Mouse (Mus musculus) brain, embryonic 14.5 days (tissue): ENCODE data around the gene Acsm4. TPM values are rescaled to one million over a fixed set of nuclear protein-coding genes. Genes with fewer than 3 reads are reported as not detected.

Experiments used
- DNase-seq: peaks from one replicate; pipeline ENCODE4 v3.0.0-alpha.2; 2011; ENCODE audit warnings: low read depth
- CTCF ChIP-seq: fragments of 200-500 bp; IDR thresholded peaks from 2 replicates; pipeline ENCODE4 v1.5.1; 2012; ENCODE audit warnings: inconsistent platforms, mild to moderate bottlenecking, moderate library complexity, borderline replicate concordance; ENCODE audit not compliant: insufficient read depth, insufficient read length; ENCODE audit errors: extremely low read depth
- POLR2A ChIP-seq: fragments of 200-500 bp; IDR thresholded peaks from 2 replicates; pipeline ENCODE4 v1.6.1; 2012; ENCODE audit warnings: mild to moderate bottlenecking, inconsistent platforms, borderline replicate concordance; ENCODE audit not compliant: poor library complexity, insufficient read depth, insufficient read length, severe bottlenecking; ENCODE audit errors: extremely low read depth
- polyA plus RNA-seq: library from polyadenylated mRNA; depleted of rRNA; stranded (reverse); fragments of >200 nt; gene quantifications from 2 replicates; pipeline ENCODE4 v1.2.3, GENCODE M21; 2012; rRNA removed

Acsm4 gene
- polyA plus RNA-seq, 1 experiment = not detected

DNA sequence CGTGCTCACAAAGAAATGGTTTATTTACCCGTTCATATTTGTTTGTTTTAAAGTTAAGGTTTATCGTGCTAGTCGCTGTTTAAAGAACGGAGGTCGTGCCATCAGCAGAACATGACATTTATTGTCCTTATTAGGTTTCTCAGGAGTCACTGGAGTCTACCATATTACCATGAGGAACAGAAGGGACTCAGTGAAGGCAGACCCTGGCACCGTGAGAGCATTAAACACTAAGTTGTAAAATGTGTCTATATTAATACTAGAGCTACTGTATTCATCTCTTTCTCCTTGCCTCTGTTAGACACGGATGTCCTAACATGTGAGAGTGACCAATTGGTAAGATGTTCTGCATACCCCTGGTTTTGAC lies 31.1 kb downstream of the Acsm4 start:
- TF ChIP-seq POLR2A (no peak), CTCF (no peak)
- DNase-seq = no peak

DNA sequence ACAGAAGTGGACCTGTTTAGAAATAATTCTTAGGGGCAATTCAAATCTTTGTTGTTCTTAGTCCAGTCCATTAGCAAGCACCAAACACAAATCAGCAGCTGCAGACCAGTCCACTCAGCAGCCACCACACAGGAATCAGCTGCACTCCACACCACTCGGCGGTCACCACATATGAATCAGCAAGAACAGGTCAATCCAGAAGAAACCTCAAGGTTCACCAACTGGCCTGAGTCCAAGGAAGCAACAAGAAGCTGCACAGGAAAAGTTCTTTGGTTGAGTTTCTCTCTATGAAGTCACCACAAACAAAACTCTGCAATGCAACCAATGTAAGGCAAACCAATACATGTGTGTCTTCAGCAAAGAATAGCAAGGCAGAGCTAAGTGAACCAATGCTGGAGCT lies 37.8 kb downstream of the Acsm4 start:
- no peak for TF ChIP-seq POLR2A
- TF ChIP-seq CTCF = no peak

DNA sequence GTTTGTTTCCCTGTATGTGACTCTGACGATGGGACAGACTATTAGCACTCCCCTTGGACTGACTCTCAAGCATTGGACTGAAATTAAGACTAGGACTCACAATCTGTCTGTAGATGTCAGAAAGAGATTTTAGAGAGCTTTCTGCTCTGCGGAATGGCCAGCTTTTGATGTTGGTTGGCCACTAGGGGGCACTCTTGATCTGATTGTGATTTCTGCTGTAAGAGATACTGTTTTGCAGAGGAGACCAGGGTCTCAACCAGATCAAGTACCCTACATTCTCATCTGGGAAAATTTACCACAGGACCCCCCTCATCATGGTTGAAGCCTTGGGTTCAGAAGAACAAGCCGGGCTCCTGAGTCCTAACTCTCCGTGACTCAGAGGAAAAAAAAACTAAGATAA lies 41.4 kb downstream of the Acsm4 start:
- peak; percentile 35 for DNase-seq
- TF ChIP-seq CTCF = peak; percentile 7; the same call in 1 of the 2 replicates

More for the DNA sequence above, 37.8 kb downstream of the Acsm4 start:
- no peak for DNase-seq

- DNase-seq = no peak
- TF ChIP-seq CTCF (no peak), POLR2A (no peak)
Observed at GRCm38 (mm10) chr7:119738877-119739276, 49.1 kb downstream of the Acsm4 start.

- DNase-seq = peak; percentile 17
Observed at GRCm38 (mm10) chr7:119739798-119740468, 50.1 kb downstream of the Acsm4 start.

- TF ChIP-seq POLR2A (no peak), CTCF (peak; percentile 36; the same call in 1 of the 2 replicates)
- DNase-seq = peak; percentile 22
Observed at GRCm38 (mm10) chr7:119744321-119744720, 54.5 kb downstream of the Acsm4 start.

- DNase-seq = no peak
- no peak for TF ChIP-seq CTCF
- TF ChIP-seq POLR2A = no peak
Observed at GRCm38 (mm10) chr7:119745869-119746268, 56.0 kb downstream of the Acsm4 start.

- DNase-seq = no peak
- TF ChIP-seq CTCF = no peak
Observed at GRCm38 (mm10) chr7:119748761-119749160, 58.9 kb downstream of the Acsm4 start.

DNA sequence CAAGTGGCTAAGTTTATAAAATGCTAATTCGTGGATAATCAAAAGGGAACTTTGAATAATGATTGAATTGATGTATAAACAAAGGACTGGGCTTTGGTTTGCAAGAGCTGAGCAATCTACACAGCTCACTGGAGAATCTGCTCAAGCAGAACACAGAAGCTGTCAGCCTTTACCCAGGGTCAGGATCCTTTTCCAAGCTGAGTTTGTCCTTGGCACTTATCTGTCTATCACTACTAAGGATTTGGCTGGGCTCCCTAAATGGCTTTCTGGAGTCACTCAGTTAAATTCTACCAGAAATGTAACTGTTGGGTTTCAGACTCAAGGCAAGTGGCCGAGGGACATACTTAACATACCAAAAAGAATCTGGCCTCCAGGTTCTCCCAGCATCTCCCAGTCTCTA lies 60.1 kb downstream of the Acsm4 start:
- DNase-seq = no peak
- TF ChIP-seq CTCF (no peak), POLR2A (no peak)

DNA sequence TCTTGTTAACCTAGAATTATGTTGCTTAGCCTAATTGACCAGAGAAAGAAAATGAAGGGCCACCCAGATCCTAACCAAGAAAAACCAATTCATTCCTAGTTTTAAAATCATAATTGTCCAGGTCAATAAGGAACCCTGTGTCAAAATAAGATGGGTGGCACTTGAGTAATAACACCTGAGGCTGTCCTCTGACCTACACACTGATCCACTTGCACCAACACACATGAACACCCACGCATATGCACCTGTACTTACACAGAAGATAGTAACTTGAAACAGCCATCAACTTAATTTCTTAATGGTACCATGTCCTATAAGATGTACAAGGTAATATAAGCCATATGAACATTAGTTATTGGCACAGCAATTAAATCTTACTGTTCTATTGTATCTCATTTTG lies 63.9 kb downstream of the Acsm4 start:
- no peak for DNase-seq
- TF ChIP-seq POLR2A = no peak
- no peak for TF ChIP-seq CTCF

DNA sequence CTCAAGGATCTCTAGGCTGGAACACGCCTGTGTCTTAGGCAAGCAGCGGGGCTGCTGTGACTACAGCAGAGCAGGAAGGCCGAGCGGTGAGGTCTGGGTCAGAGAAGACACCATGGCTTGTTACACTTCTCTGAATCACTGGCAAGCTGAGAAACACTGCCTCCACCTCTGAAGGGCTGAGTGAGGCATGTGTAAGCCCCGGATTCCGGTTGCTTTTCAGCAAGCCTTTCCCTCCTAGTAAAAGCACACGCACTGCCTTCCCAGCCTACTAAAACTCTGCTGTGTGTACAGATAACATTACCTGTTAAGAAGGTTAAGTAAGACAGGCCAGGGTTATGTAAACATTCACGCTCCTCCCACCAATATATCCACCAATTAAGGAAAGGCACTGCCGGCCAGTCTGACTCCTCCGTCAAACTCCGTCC lies 70.7 kb downstream of the Acsm4 start, which contains the start of gene Acsm3:
TSS of gene Acsm3 (plus strand) at position 397 of the 425 bp plus-strand sequence.
- TF ChIP-seq CTCF = no peak
- no peak for TF ChIP-seq POLR2A
- DNase-seq = no peak

GRCm38 (mm10) chr7:119762166-119762697 lies 72.4 kb downstream of the Acsm4 start:
- DNase-seq = no peak
- TF ChIP-seq POLR2A = no peak
- TF ChIP-seq CTCF = no peak

Other genes with a start within 250 kb of the Acsm4 start
- not detected in 2 replicates for gene Gp2, start 230.7 kb upstream of the Acsm4 start, polyA plus RNA-seq
- not detected in 2 replicates for gene Umod, start 210.7 kb upstream of the Acsm4 start, polyA plus RNA-seq
- gene Acsm5, start 170.6 kb upstream of the Acsm4 start, polyA plus RNA-seq = not detected in 2 replicates
- gene Pdilt, start 166.5 kb upstream of the Acsm4 start, polyA plus RNA-seq = 0.22 TPM in 1 of 2 replicates, not detected in the other
- gene Acsm2, start 135.7 kb upstream of the Acsm4 start, polyA plus RNA-seq = not detected in 2 replicates
- not detected in 2 replicates for gene Acsm1, start 83.0 kb upstream of the Acsm4 start, polyA plus RNA-seq
- 47.0 and 48.5 TPM in 2 replicates for gene Thumpd1, start 30.8 kb downstream of the Acsm4 start, polyA plus RNA-seq
- 0.08 TPM in 1 of 2 replicates, not detected in the other for gene Acsm3, start 70.9 kb downstream of the Acsm4 start, polyA plus RNA-seq
- 22.6 and 24.6 TPM in 2 replicates for gene Rexo5, start 104.0 kb downstream of the Acsm4 start, polyA plus RNA-seq
- 11.9 and 12.5 TPM in 2 replicates for gene Eri2, start 104.0 kb downstream of the Acsm4 start, polyA plus RNA-seq
- gene Lyrm1, start 205.8 kb downstream of the Acsm4 start, polyA plus RNA-seq = 11.2 and 11.3 TPM in 2 replicates
- gene Dcun1d3, start 206.3 kb downstream of the Acsm4 start, polyA plus RNA-seq = 8.9 and 10.7 TPM in 2 replicates